13 mouse cellular contexts compared by ENCODE assay signal in genomic region chr4:148357221-148357621, GRCm38 (mm10).
DNase-seq lines count a peak whose midpoint lies in the region; ATAC-seq and TF ChIP-seq lines count a peak whose summit lies in the region.
"Had no signal": no experiment of that assay in that cellular context is flagged by ENCODE, and none has a peak within 500 bp of the region (broad histone marks: within the 10 kb centered on the region; RNA-seq: fewer than 3 reads in every experiment).

No protein-coding gene starts in this region.

- 54% methylated on average over 10 of the region's 10 CpGs for WGBS in forebrain, embryonic 16.5 days
- WGBS in forebrain, embryonic 11.5 days: 79% methylated on average over 10 of the region's 10 CpGs
- 55% methylated on average over 10 of the region's 10 CpGs for WGBS in neural tube, embryonic 13.5 days
- WGBS in midbrain, embryonic 15.5 days: 58% methylated on average over 10 of the region's 10 CpGs
- 92% methylated on average over 10 of the region's 10 CpGs for WGBS in thymus, adult 2 months

- peaks cover 13% of the 10 kb centered on the region for H3K4me1 ChIP-seq in forebrain, embryonic 16.5 days (replicated peaks; ENCODE audit: control insufficient read depth, insufficient read depth, low read length)
- H3K4me1 ChIP-seq in forebrain, embryonic 11.5 days (replicated peaks; ENCODE audit: control insufficient read depth, insufficient read depth, low read length): no peaks in the 10 kb centered on the region
- peaks cover 30% of the 10 kb centered on the region for H3K4me1 ChIP-seq in neural tube, embryonic 13.5 days (replicated peaks)
- peaks cover 19% of the 10 kb centered on the region for H3K4me1 ChIP-seq in midbrain, embryonic 15.5 days
- H3K4me1 ChIP-seq in thymus, adult 2 months (replicated peaks; ENCODE audit: control insufficient read depth, insufficient read depth, low read length): no peaks in the 10 kb centered on the region
- H3K4me1 ChIP-seq: heart, embryonic 13.5 days; liver, embryonic 13.5 days; megakaryocyte, embryonic 14.5 days had no signal

- no peak overlapping the region for H3K9ac ChIP-seq in forebrain, embryonic 16.5 days (replicated peaks; ENCODE audit: low read depth, low read length)
- H3K9ac ChIP-seq in forebrain, embryonic 11.5 days (ENCODE audit: low read length): no peak overlapping the region
- H3K9ac ChIP-seq in neural tube, embryonic 13.5 days: no peak overlapping the region
- no peak overlapping the region for H3K9ac ChIP-seq in midbrain, embryonic 15.5 days
- H3K9ac ChIP-seq: heart, embryonic 13.5 days; liver, embryonic 13.5 days had no signal

- no peaks in the 10 kb centered on the region for H3K27me3 ChIP-seq in forebrain, embryonic 16.5 days (replicated peaks; ENCODE audit: control insufficient read depth, insufficient read depth, low read length)
- no peaks in the 10 kb centered on the region for H3K27me3 ChIP-seq in forebrain, embryonic 11.5 days (ENCODE audit: control insufficient read depth, insufficient read depth, low read length)
- H3K27me3 ChIP-seq in neural tube, embryonic 13.5 days: no peaks in the 10 kb centered on the region
- H3K27me3 ChIP-seq in midbrain, embryonic 15.5 days (replicated peaks): no peaks in the 10 kb centered on the region
- no peaks in the 10 kb centered on the region for H3K27me3 ChIP-seq in thymus, adult 2 months (ENCODE audit: control insufficient read depth, insufficient read depth, low read length)
- H3K27me3 ChIP-seq: heart, embryonic 13.5 days; liver, embryonic 13.5 days had no signal

- no peaks in the 10 kb centered on the region for H3K36me3 ChIP-seq in forebrain, embryonic 16.5 days (ENCODE audit: control insufficient read depth, insufficient read depth)
- H3K36me3 ChIP-seq in forebrain, embryonic 11.5 days (ENCODE audit: control insufficient read depth, insufficient read depth, low read length): no peaks in the 10 kb centered on the region
- H3K36me3 ChIP-seq in neural tube, embryonic 13.5 days: no peaks in the 10 kb centered on the region
- H3K36me3 ChIP-seq in midbrain, embryonic 15.5 days (replicated peaks): no peaks in the 10 kb centered on the region
- H3K36me3 ChIP-seq in thymus, adult 2 months (ENCODE audit: control insufficient read depth, insufficient read depth, low read length): no peaks in the 10 kb centered on the region
- H3K36me3 ChIP-seq: heart, embryonic 13.5 days; liver, embryonic 13.5 days had no signal

- peak overlapping the region; percentile 12; the same call in 1 of the 2 replicates for H3K27ac ChIP-seq in forebrain, embryonic 16.5 days (ENCODE audit: low read length)
- no peak overlapping the region for H3K27ac ChIP-seq in forebrain, embryonic 11.5 days (ENCODE audit: low read depth, low read length)
- peak overlapping the region; percentile 33 for H3K27ac ChIP-seq in neural tube, embryonic 13.5 days (replicated peaks)
- 0 out of 2 replicates have a peak overlapping the region, but pooled peaks have one; percentile 34 for H3K27ac ChIP-seq in midbrain, embryonic 15.5 days
- no peak overlapping the region for H3K27ac ChIP-seq in thymus, adult 2 months (ENCODE audit: control insufficient read depth, insufficient read depth, low read length)
- H3K27ac ChIP-seq: heart, embryonic 13.5 days; liver, embryonic 13.5 days had no signal

- H3K4me3 ChIP-seq in forebrain, embryonic 16.5 days (replicated peaks; ENCODE audit: low read length): no peak overlapping the region
- no peak overlapping the region for H3K4me3 ChIP-seq in forebrain, embryonic 11.5 days (ENCODE audit: low read depth, low read length)
- no peak overlapping the region for H3K4me3 ChIP-seq in neural tube, embryonic 13.5 days
- H3K4me3 ChIP-seq in midbrain, embryonic 15.5 days: no peak overlapping the region
- no peak overlapping the region for H3K4me3 ChIP-seq in thymus, adult 2 months (ENCODE audit: control insufficient read depth, insufficient read depth, low read length)
- H3K4me3 ChIP-seq: heart, embryonic 13.5 days; liver, embryonic 13.5 days; megakaryocyte, embryonic 14.5 days had no signal

- TF ChIP-seq CTCF in thymus, adult 2 months (IDR thresholded peaks at IDR 0.05; ENCODE audit: borderline replicate concordance, control insufficient read depth, extremely low read depth, insufficient read depth, low read length, poor library complexity): no peak

- DNase-seq in forebrain, embryonic 11.5 days (ENCODE audit: low spot score): no peak
- DNase-seq in neural tube, embryonic 10.5 days (ENCODE audit: extremely low spot score, low spot score): no peak
- DNase-seq in thymus, postnatal 36 days: no peak
- no peak for DNase-seq in thymus, adult 2 months
- DNase-seq: liver, embryonic 13.5 days; thymus, adult 18-20 months had no signal

- no peaks in the 10 kb centered on the region for H3K9me3 ChIP-seq in forebrain, embryonic 16.5 days (ENCODE audit: control insufficient read depth, low read length)
- peaks cover 7% of the 10 kb centered on the region for H3K9me3 ChIP-seq in forebrain, embryonic 11.5 days (ENCODE audit: control insufficient read depth, low read length)
- peaks cover 7% of the 10 kb centered on the region; the same call in 1 of the 2 replicates for H3K9me3 ChIP-seq in neural tube, embryonic 13.5 days
- H3K9me3 ChIP-seq in midbrain, embryonic 15.5 days: no peaks in the 10 kb centered on the region

- ATAC-seq in forebrain, embryonic 16.5 days: no peak
- ATAC-seq in forebrain, embryonic 11.5 days (replicated peaks; ENCODE audit: low FRiP score): no peak
- ATAC-seq in neural tube, embryonic 13.5 days (ENCODE audit: low read depth): no peak
- no peak for ATAC-seq in midbrain, embryonic 15.5 days (replicated peaks)
- ATAC-seq in inflammation-experienced regulatory T-cells, adult 6 months: no peak
- ATAC-seq: lung, postnatal 0 days had no signal

- no peak overlapping the region for H3K4me2 ChIP-seq in forebrain, embryonic 16.5 days (ENCODE audit: low read length)
- no peak overlapping the region for H3K4me2 ChIP-seq in forebrain, embryonic 11.5 days (ENCODE audit: low read depth, low read length, severe bottlenecking)
- H3K4me2 ChIP-seq in neural tube, embryonic 13.5 days: no peak overlapping the region
- no peak overlapping the region for H3K4me2 ChIP-seq in midbrain, embryonic 15.5 days
- H3K4me2 ChIP-seq: heart, embryonic 13.5 days; liver, embryonic 13.5 days had no signal

- TF ChIP-seq POLR2A in thymus, adult 2 months (IDR thresholded peaks at IDR 0.05; ENCODE audit: control insufficient read depth, extremely low read depth, insufficient read depth, low read length, poor library complexity): no peak

Comparison
In these comparisons a context has a peak if more than half of its experiments do, and no peak if none do; other contexts are left out.
1. H3K27ac ChIP-seq: peak in forebrain, embryonic 16.5 days (single experiment), neural tube, embryonic 13.5 days (single experiment) and midbrain, embryonic 15.5 days (single experiment); none in forebrain, embryonic 11.5 days (single experiment) and thymus, adult 2 months (single experiment).